Mouse (Mus musculus): ENCODE measurements around the gene Mreg.

The Mreg gene

DNA sequence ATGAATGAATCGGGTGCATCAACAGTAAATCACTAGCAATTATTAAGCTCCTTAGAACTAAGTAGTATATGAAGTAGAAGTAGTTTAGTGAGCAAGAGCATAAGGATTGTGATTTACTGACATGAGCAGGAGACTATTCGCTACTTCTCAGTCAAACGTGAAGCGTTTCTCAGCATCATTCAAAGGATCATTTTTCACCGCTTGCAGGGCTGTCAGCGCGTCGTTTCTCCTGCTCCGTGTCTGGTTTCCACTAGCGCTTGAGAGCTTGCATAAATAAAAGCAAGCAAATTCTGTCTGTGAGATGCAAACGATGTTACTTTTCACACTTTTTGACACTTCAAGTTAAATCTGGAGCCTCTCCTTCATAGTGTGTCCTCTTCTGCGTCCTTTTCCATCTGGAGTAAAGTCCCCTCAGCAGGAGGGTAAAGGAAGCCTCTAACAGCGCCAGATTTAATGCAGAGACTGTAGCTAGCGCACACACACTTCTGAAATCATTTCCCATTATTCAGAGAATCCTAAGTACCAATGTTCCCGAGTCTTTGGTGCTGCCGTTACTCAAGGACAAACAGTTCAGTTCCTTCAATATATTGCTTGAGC lies 23.9 kb downstream of the Mreg start:
- DNase-seq = no peak

DNA sequence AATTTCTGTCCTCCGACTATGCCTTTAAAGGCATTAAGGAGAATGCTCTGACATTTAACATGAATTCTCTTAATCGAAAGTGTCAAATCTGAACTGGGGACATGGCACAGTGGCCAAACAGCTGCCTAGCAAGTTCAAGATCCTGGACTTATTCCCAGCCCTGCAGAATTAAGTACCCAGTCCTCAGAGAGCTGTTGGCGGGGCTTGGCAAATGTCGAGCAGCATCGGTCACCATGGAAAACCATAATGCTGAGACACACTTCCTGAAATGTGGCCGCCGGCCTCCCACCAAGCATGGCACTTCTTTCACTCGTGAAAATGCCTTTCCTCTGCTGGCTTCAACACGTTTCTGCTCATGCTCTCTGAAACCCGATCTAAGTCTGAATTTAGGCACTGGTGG lies 24.6 kb downstream of the Mreg start:
- DNase-seq = no peak

DNA sequence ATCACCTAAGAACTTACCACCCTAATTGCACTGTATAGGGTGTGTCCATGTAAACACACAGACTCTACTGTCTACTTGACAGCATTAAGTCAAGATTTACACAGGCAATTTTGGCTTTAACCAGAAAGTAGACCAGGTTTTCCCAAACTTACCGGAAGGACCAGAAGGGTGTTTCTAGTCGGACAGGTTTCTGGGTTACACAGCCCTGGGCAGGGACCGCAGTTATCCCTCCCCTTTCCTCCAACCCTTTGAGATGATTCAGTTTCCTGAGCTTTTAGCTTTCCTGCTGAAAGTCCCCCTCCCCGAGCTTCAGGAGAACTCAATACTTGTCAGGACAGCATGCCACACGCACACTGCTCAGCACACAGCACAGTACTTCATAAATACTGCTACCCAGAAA lies 26.0 kb downstream of the Mreg start:
- DNase-seq = no peak

DNA sequence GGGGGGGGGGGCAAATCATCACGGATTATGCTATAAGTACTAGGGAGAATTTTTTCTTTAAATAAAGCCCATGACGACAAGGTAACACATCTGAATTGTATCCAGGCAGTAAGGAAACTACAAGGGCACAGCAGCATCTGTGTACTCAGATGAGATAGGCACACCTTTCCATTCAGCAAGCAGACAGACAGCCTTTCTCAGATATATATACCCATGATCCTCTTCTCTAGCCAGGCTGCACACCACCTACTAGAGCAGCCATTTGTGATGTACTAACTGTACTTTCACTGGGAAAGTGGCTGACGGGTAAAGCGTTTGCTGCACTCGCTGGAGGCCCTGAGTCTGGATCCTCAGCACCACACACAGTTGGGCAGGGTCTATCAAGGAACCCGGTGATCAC lies 28.6 kb downstream of the Mreg start:
- no peak for DNase-seq

DNA sequence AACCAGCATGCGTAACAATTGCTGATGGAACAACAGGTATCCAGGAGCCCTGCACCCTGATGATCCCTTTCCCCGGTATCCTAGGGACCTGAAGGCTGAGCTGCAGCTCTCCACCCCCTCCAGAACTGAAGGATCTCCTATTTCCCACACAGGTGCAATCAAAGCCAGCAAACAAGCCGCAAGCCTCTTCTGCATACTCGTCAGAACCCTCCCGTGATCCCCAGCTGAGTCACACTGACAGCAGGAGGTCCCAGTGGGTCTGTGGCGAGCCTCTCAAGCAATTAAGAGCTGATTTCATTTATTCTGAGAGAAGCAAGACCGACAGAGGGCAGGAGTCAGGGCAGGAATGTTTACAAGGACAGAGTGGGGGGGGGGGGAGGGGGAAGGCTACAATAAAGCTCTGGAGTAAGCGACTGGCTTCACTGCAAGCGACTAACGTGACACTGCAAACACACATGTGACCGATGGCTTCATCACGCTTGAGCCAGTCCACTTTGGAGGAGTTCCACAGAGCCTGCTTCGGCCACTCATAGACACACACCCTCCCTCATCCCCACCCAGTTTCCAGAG lies 29.1 kb downstream of the Mreg start:
- peak; percentile 50 for DNase-seq

DNA sequence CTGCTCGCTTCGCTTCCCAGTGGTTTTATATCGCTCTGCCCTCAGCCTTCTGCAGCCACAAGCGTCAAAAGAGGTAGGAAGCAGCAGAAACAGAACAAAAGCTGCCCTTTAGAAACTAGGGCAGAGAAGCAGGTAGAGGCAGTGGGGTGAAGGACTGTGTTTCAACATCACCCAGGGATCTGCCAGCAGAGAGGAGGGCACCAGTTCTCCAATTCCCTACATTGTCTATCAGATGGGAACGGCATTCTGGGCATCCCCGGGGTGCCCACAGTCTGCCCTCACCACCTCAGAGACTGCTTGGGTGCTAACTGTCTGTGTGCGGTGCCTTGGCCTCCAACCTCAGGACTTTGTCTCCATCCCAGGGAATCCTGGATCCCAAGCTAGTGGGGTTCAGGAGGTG lies 32.2 kb downstream of the Mreg start:
- DNase-seq = no peak

DNA sequence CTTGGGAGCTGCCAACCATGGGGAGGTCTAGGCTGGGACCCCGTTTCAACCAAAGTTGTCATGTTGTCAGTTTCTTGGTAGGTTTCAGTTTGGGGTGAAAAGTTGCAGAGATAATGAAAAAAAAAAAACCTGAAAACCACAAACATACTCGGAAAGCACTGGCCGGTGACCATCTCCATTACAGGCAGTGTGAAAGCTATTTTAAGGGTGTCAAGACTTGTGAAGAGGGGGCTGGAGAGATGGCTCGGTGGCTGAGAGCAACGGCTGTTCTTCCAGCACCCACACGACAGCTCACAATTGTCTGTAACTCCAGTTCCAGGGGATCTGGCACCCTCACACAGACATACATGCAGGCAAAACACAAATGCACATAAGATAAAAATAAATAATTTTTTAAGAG lies 35.9 kb downstream of the Mreg start:
- no peak for DNase-seq

DNA sequence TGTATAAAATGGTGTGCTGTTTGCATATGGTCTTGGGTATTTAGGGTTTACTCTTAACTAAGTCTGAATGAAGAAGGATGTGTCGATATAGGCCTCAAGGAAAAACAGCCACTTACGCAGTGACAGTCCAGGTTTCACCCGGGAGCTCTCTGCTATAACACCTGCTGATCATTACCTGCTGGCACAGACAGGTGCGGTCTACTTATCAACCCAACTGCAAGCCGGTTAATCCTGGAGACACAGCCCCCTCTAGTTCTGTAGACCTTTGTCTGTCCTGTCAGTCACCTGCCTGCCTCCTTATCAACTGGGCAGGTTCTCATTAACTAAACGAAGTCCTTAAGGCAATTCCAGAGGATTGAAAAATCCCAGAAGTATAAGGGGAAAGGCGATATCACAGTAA lies 37.9 kb downstream of the Mreg start:
- DNase-seq = no peak

DNA sequence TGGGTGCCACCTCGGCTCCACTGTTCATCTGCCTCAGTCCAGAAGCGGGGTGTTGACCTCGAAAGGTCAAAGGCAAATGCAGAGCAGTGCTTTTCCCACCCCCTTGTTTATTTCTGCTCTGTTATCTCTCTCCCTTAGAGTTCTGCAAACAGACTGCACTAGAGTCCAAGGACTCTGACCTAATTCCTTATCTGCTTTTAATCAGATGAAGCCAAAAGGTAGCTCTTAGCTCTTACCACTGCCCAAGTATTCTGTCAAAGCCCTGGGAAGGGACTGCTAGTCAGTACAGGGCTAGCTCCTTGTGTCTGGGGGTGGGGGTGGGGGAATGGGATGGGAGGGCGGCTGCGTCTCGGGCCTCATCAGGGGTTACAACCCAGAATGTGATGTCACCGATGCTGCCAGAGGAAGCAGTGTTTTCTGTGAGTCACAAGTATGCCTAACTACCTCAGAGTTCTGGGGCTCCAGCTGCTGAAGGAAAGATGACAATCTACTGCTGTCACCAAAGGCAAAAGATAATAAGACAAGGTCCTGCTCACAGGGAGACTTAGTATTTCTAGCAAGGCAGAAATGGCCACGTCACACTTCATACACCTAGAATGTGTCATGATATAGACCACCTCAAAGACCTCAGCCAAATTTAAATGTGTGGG lies 38.6 kb downstream of the Mreg start:
- no peak for DNase-seq

DNA sequence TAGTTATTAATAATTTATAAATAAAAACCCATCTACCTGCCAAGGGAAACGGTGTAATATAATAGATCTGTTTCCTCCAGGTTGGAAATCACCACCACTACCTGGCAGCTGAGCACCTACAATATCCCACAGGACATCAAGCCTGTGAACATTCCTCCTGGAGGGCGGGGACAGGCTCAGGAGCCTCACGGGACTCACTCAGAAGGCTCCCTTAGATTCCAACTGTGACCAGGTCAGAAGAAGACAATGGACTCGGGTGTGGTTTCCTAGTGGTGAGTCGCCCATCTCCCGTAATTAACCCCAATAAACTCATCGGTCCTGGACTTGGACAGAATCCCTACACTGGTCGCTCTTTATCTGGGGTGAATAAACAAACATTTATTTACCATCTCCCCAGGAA lies 39.3 kb downstream of the Mreg start:
- DNase-seq = no peak

DNA sequence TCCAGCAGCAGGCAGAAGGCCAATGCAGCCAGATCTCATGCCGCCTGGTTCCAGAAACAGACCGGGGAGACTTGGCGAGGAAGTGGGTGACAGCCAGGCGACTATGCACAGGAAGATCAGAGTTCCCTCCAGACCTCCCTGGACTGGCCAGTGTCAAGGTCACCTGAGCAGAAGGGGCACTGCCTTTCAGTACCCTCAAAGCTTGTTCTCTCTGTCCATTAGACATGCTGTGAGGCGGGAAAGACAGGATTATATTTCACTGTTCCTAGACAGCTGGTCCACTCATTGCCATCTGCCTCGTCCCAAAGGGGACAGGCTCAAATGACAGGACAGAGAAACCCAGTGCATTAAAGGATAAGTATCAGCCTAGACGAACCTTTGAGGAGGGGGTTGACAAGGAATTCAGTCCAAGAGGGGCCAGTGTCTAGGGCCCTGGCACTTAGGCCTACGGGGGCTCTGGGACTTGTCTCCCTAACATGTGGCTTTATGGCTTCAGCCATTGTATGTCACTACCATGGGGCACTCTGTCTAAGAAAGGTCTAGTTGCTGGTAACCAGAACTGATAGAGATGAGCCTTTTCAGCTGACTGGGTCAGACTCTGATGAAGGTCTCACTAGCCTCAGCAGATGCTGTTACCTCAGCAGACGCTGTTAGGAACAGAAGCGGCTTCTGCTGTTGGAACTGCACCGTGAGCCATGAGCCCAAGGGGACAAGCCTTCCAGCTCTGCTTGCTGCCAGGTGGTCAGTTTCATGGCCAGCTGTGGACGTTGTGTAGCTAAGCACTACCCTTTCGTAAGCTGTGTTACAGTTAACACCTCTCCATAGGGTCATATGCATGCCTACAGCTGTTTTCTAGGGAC lies 40.9 kb downstream of the Mreg start:
- no peak for DNase-seq

DNA sequence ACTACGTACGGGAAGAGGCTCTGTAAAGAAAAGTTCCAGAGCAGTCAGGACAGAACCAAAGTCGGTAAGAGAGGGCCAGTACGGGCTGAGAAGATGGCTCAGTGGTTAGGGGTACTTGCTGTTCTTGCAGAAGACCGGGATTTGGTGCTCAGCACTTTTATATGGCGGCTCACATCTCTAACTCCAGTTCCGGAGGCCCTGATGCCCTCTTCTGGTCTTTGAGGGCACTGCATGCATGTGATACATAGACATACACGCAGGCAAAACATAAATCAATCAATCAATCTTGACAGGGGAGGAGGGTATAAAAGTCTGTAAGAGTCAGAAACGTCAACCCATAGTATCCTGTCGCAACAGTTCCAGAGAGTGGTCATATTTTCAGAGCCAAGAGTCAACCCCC lies 45.1 kb downstream of the Mreg start:
- DNase-seq = no peak

DNA sequence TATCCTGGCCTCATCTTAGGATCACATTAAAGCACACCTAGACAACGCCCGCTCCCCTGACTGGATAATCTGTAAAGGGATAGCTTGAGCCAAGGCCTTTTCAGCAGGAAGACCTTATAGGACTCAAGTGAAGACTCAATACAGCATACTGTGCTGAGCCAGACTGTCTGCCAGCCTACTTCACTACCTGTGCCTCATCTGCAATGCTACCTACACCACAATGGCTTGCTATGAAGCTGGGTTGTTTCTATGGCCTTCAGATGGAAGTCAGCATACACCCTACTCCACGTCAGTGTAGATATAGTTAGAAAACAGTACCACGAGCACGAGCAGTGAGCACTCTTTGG lies 45.7 kb downstream of the Mreg start:
- no peak for DNase-seq

DNA sequence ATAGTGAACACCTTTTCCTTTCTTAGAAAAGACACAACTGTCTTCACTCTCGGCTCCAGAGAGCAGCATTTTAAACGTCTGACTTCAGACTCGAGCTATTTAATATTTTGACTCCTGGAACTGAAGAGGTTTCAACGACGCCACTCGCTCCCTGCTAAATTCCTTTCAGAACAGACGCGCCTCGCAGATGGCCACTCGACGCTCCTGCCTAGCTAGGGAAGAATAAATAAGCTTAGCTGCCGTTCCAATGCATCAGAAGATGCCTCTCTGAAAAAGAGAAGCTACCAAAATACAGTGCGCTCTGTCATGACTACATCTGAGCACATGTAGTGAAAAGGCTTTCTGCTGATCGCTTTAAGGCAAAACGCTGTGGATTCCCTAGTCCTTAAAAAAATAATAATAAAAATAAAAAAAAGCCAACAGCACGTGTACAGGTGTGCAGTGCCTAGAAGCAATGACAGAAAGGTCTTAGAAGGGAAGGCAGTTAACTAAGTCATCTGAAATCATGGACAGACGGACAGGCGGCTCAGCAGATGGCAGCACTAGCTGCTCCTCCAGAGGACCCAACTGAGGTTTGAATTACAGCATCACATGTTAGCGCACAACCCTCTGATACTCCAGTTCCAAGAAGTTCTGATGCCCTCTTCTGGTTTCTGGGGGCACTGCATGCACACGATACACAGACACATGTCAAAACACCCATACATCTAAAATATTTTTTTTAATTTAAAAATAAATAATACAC lies 46.2 kb downstream of the Mreg start:
- peak; percentile 10 for DNase-seq

DNA sequence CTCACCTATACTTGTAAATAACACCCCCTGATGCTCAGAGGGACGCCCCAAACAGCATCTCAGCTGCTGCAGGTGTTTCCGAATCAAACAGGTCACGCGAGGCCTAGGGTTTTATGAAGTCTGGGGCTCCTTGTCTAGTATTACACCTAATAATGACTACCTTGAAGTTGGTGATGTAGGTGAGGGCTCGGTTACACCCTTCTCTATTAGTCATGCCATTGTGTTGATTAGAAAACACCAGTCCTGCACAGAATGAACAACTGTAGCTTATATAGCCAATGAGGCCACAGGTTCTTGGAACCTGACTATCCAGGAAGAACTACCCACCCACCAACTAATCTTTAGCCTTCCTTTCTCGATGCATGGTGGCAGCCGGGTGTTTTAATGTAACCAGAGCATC lies 51.8 kb downstream of the Mreg start:
- no peak for DNase-seq

DNA sequence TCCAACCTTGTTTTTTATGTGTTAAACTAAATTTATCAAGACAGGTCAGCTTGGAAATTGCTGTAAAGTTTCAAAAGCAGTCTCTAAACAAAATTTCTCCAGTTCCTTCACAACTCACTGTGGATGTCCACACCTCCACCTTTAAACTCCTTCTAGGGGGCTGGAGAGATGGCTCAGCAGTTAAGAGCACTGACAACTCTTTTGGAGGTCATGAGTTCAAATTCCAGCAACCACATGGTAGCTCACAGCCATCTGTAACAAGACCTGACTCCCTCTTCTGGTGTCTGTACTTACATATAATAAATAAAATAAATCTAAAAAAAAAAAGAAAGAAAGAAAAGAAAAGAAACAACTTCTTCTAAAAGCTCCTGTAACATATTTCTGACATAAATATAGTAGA lies 67.1 kb downstream of the Mreg start:
- DNase-seq = no peak

DNA sequence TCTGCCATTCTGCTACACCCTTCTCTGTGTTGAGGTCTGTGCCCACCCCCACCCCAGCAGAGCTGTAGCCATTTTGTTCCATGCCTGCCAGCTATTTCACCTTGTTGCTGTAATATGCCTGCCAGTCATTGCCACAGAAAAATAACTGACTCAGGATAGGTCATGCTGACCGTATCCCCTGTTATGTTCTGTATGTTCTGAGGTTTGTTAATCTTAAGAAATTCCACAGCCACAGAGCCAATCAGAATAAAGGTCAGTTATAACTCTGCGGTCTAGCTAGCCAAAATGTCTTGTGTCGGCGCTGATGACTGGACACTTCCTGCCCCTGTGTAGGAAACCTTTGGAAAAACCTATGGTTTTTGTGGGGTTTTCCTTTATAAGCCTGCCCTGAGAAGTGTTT lies 67.7 kb downstream of the Mreg start:
- no peak for DNase-seq

DNA sequence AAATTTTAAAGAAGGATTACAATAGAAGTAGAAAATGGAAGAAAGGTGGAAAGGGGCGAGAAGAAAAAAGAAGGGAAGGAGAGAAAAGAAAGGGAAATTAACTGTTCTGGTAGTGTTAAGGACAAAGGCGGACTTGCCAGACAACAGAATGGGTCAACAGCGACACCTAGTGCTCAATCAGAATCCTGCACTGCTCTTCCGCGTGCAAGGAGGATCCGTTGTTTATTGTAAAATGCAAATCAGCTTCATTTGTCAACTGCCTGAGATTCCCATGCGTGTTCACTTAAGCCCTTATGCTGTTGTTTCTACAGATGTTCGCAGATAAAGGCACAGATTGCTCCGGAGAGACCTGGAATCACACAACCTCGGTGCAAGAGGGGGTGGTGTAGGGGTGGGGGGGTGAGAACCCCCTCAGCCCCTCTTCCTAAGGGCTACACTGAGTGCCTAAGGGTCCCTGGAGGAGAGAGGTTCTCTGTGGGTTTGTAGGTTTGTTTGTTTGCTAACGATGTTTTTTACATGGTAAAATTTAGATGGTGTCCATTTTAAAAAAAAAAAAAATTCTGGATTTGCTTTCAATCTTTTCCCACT lies 70.1 kb downstream of the Mreg start:
- DNase-seq = peak; percentile 38

DNA sequence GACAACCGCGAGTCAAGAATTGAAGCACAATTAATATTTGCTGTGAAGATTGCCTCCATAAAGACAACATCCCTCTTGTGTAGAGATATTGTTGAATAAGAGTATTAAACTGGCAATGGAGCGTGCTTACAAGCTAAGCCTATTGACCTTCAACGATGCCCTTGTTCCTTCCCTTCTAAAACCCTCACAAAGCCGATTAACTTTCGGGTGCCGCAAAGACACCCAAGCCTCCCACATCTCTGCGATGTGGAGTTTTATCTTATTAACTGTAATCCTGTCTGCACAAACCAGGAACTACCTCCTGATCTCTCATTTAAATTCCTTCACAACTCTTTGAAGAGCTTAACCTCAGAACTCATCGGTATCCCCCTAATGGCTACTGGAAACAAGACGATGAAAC lies 76.0 kb downstream of the Mreg start:
- no peak for DNase-seq

DNA sequence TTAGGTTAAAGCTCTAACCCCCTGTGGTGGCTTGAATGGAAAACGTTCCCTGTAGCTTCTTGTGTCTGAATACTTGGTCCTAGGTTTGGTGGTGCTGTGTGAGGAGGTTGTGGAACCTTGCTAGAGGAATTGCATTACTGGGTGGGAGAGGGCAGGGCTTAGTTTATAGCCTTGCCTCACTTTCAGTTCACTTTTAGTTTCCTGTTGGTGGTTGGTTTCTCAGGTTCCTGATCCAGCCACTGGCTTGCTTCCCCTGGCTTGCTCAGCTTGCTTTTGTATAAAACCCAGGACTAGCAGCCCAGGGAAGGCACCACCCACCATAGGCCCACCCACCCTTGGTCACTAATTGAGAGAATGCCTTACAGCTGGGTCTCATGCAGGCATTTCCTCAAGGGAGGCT lies 77.6 kb downstream of the Mreg start:
- DNase-seq = peak; percentile 36

DNA sequence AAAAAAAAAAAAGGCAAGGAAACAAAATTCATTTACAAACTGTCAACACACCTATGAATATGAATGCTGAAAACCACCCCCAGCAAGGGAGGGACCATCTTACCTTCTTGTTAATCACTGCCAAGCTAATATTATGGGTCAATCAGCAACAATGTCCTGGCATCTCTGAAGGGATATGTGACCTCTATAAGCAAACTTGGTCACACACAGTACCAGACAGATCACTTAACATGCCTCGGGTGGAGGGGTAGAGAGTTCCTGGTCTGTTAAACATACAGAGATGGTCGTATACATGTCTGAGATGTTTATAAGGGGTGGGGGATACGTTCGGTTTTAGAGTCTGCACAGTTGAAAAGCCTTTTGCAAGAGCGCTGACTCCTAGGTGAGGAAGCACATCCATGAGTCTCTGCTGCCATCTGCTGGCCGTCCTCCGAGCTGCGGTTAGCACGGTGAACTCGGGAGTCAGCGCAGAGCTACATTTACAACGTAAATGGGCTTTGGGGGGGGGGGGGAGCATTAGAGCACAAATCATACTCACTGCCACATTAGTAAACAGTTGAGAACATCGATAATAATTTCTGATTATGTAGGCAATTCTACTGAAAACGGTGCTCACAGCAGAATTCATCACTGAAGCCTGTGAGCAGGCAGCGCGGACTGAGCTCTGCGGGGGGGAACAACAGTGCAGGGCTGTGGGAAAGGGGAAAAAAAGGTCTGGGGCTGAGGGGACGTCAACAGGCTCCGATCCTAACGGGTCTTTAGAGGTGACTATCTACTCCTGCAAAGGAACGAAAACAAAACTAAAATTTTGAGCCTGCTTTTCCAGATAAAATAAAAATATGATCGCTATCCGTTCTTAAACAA lies 88.4 kb downstream of the Mreg start:
- DNase-seq = peak; percentile 90

DNA sequence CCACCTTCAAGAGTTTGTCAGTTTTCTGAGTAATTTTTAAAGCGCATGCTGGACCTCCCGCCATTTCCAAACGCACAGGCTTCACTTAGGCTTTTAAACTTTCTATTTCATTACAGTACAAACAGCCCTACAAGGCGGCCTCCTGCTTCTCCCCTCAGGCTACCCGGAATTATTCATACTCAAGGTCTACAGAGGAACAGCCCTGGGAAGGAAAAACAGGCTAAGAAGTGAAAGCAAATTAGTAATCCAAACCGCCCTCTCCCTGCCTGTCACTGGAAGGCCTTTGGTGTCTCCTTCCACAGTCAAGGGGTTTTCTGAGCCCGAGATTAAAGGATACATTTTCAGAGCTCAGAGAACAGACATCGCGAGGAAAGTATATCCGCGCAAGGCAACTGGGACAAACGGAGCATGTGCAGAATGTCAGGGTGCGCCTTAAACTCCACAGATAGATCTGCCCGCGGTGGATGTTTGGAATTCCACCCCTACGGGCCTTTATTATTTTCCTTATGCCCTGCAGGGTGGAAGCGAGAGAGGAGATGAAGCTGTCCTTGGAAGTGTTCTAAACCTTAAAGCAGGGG lies 90.4 kb downstream of the Mreg start:
- no peak for DNase-seq
